Mouse (Mus musculus): ENCODE results near the gene Nmnat1.
A peak's percentile ranks its signal among the peaks of the same experiment; 100 is the strongest.

The Nmnat1 gene

GRCm38 (mm10) chr4:149485053-149485824 is at the start of gene Nmnat1, which contains the start of gene Lzic:
Gene Nmnat1, minus strand, starts transcription at chr4:149485202.
Gene Lzic, plus strand, starts transcription at chr4:149485229.
- DNase-seq, result peak; percentile 95 to 96

- no peak for DNase-seq
These were observed 44.7 kb upstream of the Nmnat1 start for GRCm38 (mm10) chr4:149529691-149530090.

GRCm38 (mm10) chr4:149527621-149528354 is 42.8 kb upstream of the Nmnat1 start:
- DNase-seq, result no peak

- no peak for DNase-seq
These were observed 41.3 kb upstream of the Nmnat1 start for GRCm38 (mm10) chr4:149526330-149526729.

GRCm38 (mm10) chr4:149525811-149526210 is 40.8 kb upstream of the Nmnat1 start:
- no peak for DNase-seq

GRCm38 (mm10) chr4:149525170-149525569 is 40.2 kb upstream of the Nmnat1 start:
- no peak for DNase-seq

GRCm38 (mm10) chr4:149523961-149524360 is 39.0 kb upstream of the Nmnat1 start:
- no peak for DNase-seq

- no peak for DNase-seq
These were observed 36.3 kb upstream of the Nmnat1 start for GRCm38 (mm10) chr4:149521258-149521657.

- DNase-seq, result peak in 1 of 2 experiments; percentile 29
These were observed 33.6 kb upstream of the Nmnat1 start for GRCm38 (mm10) chr4:149518351-149519220.

- DNase-seq, result peak; percentile 95 to 98
These were observed 32.9 kb upstream of the Nmnat1 start, which contains the start of gene Ctnnbip1 for GRCm38 (mm10) chr4:149517868-149518340. Gene Ctnnbip1, plus strand, starts transcription at chr4:149518236.

GRCm38 (mm10) chr4:149515706-149516105 is 30.7 kb upstream of the Nmnat1 start:
- no peak for DNase-seq

- no peak for DNase-seq
These were observed 27.1 kb upstream of the Nmnat1 start for GRCm38 (mm10) chr4:149512072-149512471.

- no peak for DNase-seq
These were observed 26.2 kb upstream of the Nmnat1 start for GRCm38 (mm10) chr4:149511221-149511646.

GRCm38 (mm10) chr4:149506904-149507303 is 21.9 kb upstream of the Nmnat1 start:
- no peak for DNase-seq

- no peak for DNase-seq
These were observed 20.4 kb upstream of the Nmnat1 start for GRCm38 (mm10) chr4:149505261-149505967.

GRCm38 (mm10) chr4:149504858-149505257 is 19.9 kb upstream of the Nmnat1 start:
- no peak for DNase-seq

GRCm38 (mm10) chr4:149504363-149504762 is 19.4 kb upstream of the Nmnat1 start:
- no peak for DNase-seq

- no peak for DNase-seq
These were observed 14.8 kb upstream of the Nmnat1 start for GRCm38 (mm10) chr4:149499790-149500189.

GRCm38 (mm10) chr4:149498901-149499300 is 13.9 kb upstream of the Nmnat1 start:
- no peak for DNase-seq

- DNase-seq, result no peak
These were observed 11.6 kb upstream of the Nmnat1 start for GRCm38 (mm10) chr4:149496612-149497011.

- DNase-seq, result no peak
These were observed 6.1 kb upstream of the Nmnat1 start for GRCm38 (mm10) chr4:149491151-149491550.
